Mouse (Mus musculus) embryonic fibroblast, embryonic 13.5 days (primary cell): Measurements from ENCODE around the gene Pard3b.

ENCODE experiments used
- CTCF ChIP-seq: IDR thresholded peaks from 2 replicates; pipeline ENCODE4 v1.5.1; 2011; ENCODE audit warnings: mild to moderate bottlenecking, control low read depth, low read length, moderate library complexity, borderline replicate concordance; ENCODE audit not compliant: insufficient read depth
- POLR2A ChIP-seq: IDR thresholded peaks from 2 replicates; pipeline ENCODE4 v1.6.1; 2011; ENCODE audit warnings: low read depth, mild to moderate bottlenecking, control low read depth, low read length, moderate library complexity

GRCm38 (mm10) chr1:62309376-62309775 is 670.8 kb downstream of the Pard3b start:
- TF ChIP-seq CTCF (no peak), POLR2A (no peak)
